Mouse (Mus musculus): ENCODE measurements around the gene Sh2b3.

DNA sequence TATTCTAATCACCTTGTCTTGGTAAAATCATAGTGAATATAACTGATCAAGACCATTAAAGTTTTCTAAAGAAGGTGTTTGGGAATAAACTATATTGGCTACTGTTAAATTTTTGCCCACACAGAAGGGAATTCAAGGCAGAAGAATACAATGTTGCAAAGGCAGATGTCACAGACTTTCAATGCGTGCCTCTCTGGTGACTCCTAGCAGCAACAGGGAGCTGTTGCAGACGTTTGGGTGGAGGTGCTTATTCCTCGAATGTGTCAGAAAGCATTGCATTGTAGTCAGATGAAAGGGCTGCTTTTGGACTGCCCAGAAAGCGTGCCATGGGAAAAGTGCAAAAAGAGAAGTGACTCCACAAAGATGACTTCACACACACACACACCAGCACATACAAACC lies 55.0 kb downstream of the Sh2b3 start:
- TF ChIP-seq CTCF (IDR thresholded peaks at IDR 0.05; ENCODE audit: extremely low read depth, insufficient read length, insufficient replicate concordance, low read depth, low read length): no peak
- TF ChIP-seq POLR2A (IDR thresholded peaks at IDR 0.05; ENCODE audit: low read depth, low read length): no peak

All from small intestine, adult 2 months (tissue).